Mouse (Mus musculus) retina, embryonic 14.5 days (tissue): Measurements from ENCODE around the gene Asrgl1.
"Not testable (repeated sequence)": the region's sequence is repeated elsewhere in the genome, so short reads cannot be mapped to it uniquely, and the experiment has no call there.

ENCODE experiments used
- DNase-seq: peaks from one replicate; pipeline ENCODE4 v3.0.0-alpha.2; 2015; ENCODE audit warnings: low spot score

The Asrgl1 gene

GRCm38 (mm10) chr19:9103986-9104385 lies 31.4 kb downstream of the Asrgl1 start:
- DNase-seq, result no peak

DNA sequence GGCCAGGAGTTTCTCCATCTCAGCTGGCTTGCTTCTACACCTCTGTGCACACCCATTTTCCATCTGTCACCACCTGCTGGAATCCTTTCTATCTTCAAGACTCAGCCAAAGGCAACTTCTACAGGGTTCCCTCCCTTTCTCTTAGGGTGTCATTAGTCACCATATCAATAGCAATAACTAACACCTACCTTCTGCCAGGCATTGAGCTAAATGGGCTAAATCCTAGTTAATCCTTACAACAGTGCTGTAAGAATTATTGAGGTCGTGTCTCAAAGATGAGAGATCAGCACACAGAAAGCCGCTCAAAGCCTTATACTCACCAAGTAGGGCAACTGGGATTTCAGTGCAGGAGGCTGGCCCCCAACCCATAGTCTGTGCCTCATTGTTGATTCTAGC lies 34.4 kb downstream of the Asrgl1 start:
- DNase-seq, result no peak

DNA sequence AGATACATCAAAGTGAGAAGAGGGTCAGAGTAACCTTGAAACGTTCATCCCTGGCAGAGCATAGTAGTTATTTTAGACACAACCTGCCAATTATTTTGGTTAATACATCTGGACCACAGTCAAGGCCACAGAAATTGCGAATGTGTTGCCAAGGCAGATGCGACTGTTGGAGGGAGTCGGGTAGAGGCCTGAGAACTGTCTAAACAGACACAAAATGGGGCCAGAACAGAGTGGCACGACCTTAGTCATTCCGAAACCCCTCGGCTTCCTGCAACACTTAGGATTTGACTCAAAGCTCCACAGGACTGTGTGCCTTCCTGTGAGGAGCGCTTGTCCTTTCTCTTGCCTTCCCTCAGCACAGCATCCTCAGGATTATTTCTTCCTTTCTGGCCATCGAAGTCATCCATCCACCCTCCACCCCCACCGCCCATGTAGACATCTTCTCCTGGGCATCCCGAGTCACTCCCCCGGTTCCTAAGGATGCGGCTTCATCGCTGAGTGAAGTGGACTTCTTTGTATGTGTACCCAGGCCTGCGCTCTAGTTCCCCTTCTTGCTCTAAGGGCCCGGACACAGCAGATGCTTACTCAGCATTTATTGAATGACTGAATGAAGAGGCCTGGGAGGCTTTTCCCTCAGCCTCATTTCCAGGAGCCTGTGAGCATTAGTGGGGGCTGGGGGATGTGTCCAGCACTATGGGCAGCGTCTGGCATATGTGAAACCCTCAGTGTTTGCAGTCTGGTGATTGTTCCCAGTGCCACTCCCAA lies 35.0 kb downstream of the Asrgl1 start:
- DNase-seq, result no peak

DNA sequence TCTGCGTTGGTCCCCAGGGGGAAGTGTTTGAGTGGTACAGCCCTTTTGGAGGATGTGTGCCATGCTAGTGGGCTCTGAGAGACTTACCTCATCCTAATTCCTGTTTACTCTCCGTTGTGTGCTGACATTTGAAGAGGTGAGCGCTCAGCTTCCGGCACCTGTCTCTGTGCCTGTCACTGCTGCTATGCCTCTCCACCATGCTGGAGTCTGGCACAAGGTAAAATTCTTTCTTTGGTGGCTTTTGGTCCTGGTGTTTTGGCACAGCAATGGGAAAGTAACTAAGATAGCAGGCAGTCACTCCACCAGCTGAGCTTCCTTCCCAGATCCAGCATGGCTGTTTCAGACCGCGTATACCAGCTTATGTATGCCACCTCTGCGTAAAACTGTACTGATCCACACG lies 35.7 kb downstream of the Asrgl1 start:
- no peak for DNase-seq

- no peak for DNase-seq
Observed at GRCm38 (mm10) chr19:9097441-9097840, 38.0 kb downstream of the Asrgl1 start.

- no peak for DNase-seq
Observed at GRCm38 (mm10) chr19:9095111-9095510, 40.3 kb downstream of the Asrgl1 start.

GRCm38 (mm10) chr19:9090709-9091108 lies 44.7 kb downstream of the Asrgl1 start:
- no peak for DNase-seq

DNA sequence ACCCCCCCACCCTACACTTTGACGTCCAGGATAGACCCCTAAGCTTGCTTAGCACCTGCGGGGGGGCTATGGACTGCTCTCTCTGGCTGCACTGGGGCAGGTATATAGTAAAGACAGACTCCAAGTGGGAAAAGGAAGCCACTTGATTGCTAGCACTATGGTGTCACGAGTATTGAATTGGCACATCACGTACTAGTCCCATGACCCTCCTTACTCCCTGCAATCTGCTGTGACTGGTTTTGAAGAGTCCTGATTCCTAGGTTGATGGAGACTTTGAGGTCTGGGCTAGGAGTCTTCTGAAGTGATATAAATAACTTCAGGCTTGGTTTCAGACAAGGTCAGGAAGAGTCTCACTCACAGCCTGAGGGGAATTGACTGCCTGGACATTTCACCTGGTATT lies 45.2 kb downstream of the Asrgl1 start:
- DNase-seq, result no peak

DNA sequence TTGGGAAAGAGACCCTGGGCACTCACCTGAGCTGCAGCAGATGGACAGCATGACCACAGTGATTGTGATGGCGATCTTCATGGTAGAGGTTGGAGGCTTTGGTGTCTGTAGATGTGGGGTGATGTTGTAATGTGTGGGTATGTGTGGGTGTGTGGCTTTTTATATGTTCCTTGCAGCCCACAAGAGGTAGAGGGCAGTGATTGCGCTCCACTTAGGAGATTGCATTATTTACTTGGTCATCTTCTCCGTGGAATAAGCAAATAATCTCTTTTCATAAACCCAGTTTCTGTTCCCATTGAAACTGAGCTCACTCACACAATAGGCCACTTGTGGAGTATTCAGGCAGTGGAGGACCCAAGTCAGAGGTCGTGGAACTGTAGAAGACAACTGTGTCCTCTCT lies 47.6 kb downstream of the Asrgl1 start, which contains the start of gene Scgb1a1:
Gene Scgb1a1 (minus strand): TSS at position 138 of the 400 bp plus-strand sequence.
- no peak for DNase-seq

DNA sequence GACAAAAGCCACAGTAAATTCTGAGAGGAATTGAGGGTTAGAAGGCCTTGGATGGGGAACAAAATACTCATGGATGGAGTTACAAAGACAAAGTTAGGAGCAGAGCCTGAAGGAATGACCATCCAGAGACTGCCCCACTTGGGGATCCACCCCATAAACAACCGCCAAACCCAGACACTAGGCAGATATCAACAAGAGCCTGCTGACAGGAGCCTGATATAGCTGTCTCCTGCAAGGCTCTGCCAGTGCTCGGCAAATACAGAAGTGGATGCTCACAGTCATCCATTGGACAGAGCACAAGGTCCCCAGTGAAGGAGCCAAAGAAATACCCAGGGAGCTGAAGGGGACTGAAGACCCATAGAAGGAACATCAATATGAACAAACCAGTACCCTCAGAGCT lies 51.5 kb downstream of the Asrgl1 start:
- DNase-seq, result not testable (repeated sequence)

DNA sequence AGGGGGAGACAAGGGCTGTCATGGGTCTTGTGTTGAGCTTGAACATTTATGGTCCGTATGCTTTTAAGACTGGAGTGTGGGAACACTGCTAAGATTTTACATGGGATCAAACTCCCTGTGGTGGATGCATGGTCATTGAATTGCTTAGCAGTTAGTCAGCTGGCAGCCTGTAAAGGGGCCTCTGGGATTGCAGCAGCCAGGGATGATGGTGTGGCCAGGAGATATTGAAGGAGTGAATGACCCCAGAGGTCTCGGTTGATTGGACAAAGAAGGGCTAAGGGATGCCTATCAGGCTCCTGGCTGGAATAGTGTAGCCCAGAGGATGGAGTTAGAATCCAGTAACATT lies 52.5 kb downstream of the Asrgl1 start:
- DNase-seq, result no peak

- peak; percentile 93 for DNase-seq
Observed at GRCm38 (mm10) chr19:9082191-9083009, 53.0 kb downstream of the Asrgl1 start.

GRCm38 (mm10) chr19:9081311-9082190 lies 53.9 kb downstream of the Asrgl1 start:
- DNase-seq, result no peak

DNA sequence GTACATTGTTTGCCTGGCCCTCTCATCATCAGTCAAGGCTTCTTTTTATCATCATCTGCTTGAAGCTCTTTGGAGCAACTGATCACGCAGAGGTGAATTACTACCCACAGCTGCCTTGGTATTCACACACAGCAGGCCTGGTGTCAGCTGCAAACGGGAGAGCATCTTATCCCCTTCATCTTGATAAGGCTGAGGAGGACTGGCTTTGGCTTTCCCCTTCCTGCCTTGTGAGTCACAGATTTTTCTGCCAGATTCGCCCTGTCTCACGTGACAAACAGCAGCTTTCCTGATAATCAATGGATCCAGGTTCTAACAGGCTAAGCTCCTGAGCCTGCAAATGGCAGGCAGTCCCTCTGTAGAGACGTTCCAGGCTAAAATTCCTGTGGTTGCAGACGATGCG lies 55.5 kb downstream of the Asrgl1 start:
- DNase-seq, result no peak

GRCm38 (mm10) chr19:9076982-9077660 lies 58.3 kb downstream of the Asrgl1 start:
- no peak for DNase-seq

- DNase-seq, result no peak
Observed at GRCm38 (mm10) chr19:9076035-9076434, 59.4 kb downstream of the Asrgl1 start.

- DNase-seq, result no peak
Observed at GRCm38 (mm10) chr19:9075558-9075957, 59.9 kb downstream of the Asrgl1 start.

- DNase-seq, result no peak
Observed at GRCm38 (mm10) chr19:9074424-9074823, 61.0 kb downstream of the Asrgl1 start.

DNA sequence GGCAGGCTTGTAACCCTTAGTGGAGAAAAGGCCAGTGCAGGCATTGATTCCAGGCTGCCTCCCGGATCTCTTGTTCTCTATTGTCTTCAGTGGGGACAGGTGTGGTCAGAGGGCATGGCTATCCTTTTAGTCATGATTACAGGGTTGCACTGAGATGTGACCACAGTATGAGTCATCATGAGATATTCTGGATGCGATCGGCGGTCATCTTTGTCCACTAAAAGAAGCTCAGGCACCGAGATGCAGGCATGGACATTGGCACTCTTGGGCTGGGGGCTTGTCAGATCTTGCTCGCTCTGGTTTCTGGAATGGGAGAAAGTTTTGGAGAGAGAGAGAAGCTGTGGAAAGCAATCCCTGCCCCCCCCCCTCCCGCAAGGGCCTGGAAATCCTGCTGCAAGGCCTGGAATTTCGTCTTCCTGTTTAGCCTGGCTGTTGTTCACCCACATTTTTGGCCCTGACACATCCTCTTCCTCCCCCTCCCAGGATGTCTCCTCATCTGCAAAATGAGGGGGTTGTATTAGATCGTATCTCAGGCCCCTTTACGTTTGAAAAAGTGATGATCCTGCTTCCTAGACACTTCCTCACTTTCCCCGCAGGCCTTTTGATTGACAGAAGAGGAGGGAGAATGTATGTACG lies 61.5 kb downstream of the Asrgl1 start:
- DNase-seq, result no peak

GRCm38 (mm10) chr19:9072157-9072530 lies 63.3 kb downstream of the Asrgl1 start:
- DNase-seq, result no peak

DNA sequence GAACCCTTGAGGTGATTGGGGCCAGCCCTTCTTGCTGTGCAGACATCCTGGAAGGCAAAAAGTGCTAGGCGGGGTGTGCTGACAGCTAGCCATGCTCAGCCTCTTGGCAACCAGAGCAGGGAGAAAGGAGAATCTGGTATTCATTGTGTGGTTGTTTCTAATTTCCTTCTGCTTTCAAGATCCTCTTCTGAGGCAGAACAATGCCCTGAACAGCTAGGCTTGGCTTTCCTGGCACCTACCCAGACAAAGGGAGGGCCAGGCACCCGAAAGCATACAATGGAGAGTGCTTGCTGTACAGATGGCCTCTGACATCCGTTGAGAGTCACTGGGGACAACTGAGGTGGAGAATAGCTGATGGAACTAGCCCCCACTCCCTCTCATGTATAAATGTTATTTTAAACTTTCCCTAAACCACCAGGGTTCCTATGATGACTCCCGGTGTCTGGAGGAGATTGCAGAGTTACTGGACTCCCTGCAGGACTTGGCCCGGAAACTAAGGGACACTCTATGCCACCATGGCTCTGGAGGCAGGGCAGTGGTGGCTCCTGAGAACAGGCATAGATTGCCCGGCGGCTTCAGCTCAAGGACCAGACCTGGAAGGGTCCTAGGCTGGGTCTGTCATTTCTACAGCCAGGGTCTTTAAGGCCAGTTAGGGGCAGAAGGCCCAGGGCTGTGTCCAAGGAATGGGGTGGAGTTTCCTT lies 63.8 kb downstream of the Asrgl1 start:
- DNase-seq, result no peak
